Mouse (Mus musculus) thymus, postnatal 14 days (tissue): Measurements from ENCODE around the gene Mrps11.
A peak's percentile ranks its signal among the peaks of the same experiment; 100 is the strongest.

ENCODE experiments used
- DNase-seq: peaks from one replicate; pipeline ENCODE4 v3.0.0; 2021

The Mrps11 gene

GRCm38 (mm10) chr7:78782639-78783581 is at the start of gene Mrps11, which contains the start of gene Mrpl46:
Mrps11 (plus strand) TSS chr7:78783119.
Mrpl46 (minus strand) TSS chr7:78783531.
- peak; percentile 91 for DNase-seq

GRCm38 (mm10) chr7:78737196-78737595 is 45.7 kb upstream of the Mrps11 start:
- DNase-seq: peak; percentile 70

- peak; percentile 48 for DNase-seq
Measured at GRCm38 (mm10) chr7:78737614-78738210, 45.2 kb upstream of the Mrps11 start, which contains the start of gene Ntrk3. Ntrk3 (minus strand) TSS chr7:78738012.

- DNase-seq: peak; percentile 4
Measured at GRCm38 (mm10) chr7:78739351-78740000, 43.4 kb upstream of the Mrps11 start.

GRCm38 (mm10) chr7:78743731-78744385 is 39.1 kb upstream of the Mrps11 start:
- no peak for DNase-seq

GRCm38 (mm10) chr7:78752961-78753360 is 30.0 kb upstream of the Mrps11 start:
- no peak for DNase-seq

GRCm38 (mm10) chr7:78753752-78754457 is 29.0 kb upstream of the Mrps11 start:
- DNase-seq: no peak

GRCm38 (mm10) chr7:78754458-78755000 is 28.4 kb upstream of the Mrps11 start:
- no peak for DNase-seq

- no peak for DNase-seq
Measured at GRCm38 (mm10) chr7:78763801-78764200, 19.1 kb upstream of the Mrps11 start.

- peak; percentile 21 for DNase-seq
Measured at GRCm38 (mm10) chr7:78765215-78765631, 17.7 kb upstream of the Mrps11 start.

GRCm38 (mm10) chr7:78766019-78766683 is 16.8 kb upstream of the Mrps11 start:
- DNase-seq: peak; percentile 92

- no peak for DNase-seq
Measured at GRCm38 (mm10) chr7:78767929-78768531, 14.9 kb upstream of the Mrps11 start.

- no peak for DNase-seq
Measured at GRCm38 (mm10) chr7:78769075-78769652, 13.8 kb upstream of the Mrps11 start.

- DNase-seq: no peak
Measured at GRCm38 (mm10) chr7:78770936-78771335, 12.0 kb upstream of the Mrps11 start.

GRCm38 (mm10) chr7:78778741-78779140 is 4.2 kb upstream of the Mrps11 start:
- DNase-seq: no peak

GRCm38 (mm10) chr7:78785906-78786305 is 3.0 kb downstream of the Mrps11 start:
- no peak for DNase-seq

GRCm38 (mm10) chr7:78787793-78788380 is 5.0 kb downstream of the Mrps11 start:
- DNase-seq: no peak

- peak; percentile 58 for DNase-seq
Measured at GRCm38 (mm10) chr7:78791359-78792222, 8.7 kb downstream of the Mrps11 start.
